Mouse (Mus musculus): Measurements from ENCODE around the gene Cygb.

GRCm38 (mm10) chr11:116621258-116621704 is 32.8 kb downstream of the Cygb start:
- TF ChIP-seq POLR2A (IDR thresholded peaks at IDR 0.05; ENCODE audit: borderline replicate concordance, low read depth, low read length) (no peak), CTCF (IDR thresholded peaks at IDR 0.05; ENCODE audit: low read depth, low read length) (no peak)
